Mouse (Mus musculus) hindbrain, embryonic 11.5 days (tissue): ENCODE data around the gene Ehbp1l1. TPM values are rescaled to one million over a fixed set of nuclear protein-coding genes. Genes with fewer than 3 reads are reported as not detected.

Experiments used
- ATAC-seq: fragments of 200-750 bp; cut with Nextera tagmentation; 2 replicates; pipeline ENCODE4 v1.8.0; 2017; ENCODE audit warnings: mild to moderate bottlenecking, moderate TSS enrichment, moderate library complexity; ENCODE audit not compliant: low FRiP score
- DNase-seq: peaks from one replicate; pipeline ENCODE4 v3.0.0-alpha.2; 2015; ENCODE audit warnings: low spot score
- H3K27ac ChIP-seq: fragments of 300-500 bp; sonication (generic); 2 replicates; pipeline ENCODE4 v1.5.1; 2014; ENCODE audit warnings: mild to moderate bottlenecking, low read depth, low read length
- H3K27me3 ChIP-seq: fragments of 300-500 bp; sonication (generic); 2 replicates; pipeline ENCODE4 v1.6.1; 2014; ENCODE audit warnings: mild to moderate bottlenecking, low read length, moderate library complexity, mixed read lengths; ENCODE audit not compliant: control insufficient read depth, insufficient read depth
- H3K36me3 ChIP-seq: fragments of 300-500 bp; sonication (generic); 2 replicates; pipeline ENCODE4 v1.6.1; 2014; ENCODE audit warnings: mild to moderate bottlenecking, low read length, moderate library complexity, mixed read lengths; ENCODE audit not compliant: control insufficient read depth, insufficient read depth
- H3K4me1 ChIP-seq: fragments of 300-500 bp; sonication (generic); replicated peaks from 2 replicates; pipeline ENCODE4 v1.6.1; 2014; ENCODE audit warnings: low read length, mixed read lengths; ENCODE audit not compliant: control insufficient read depth, insufficient read depth
- H3K4me2 ChIP-seq: fragments of 300-500 bp; sonication (generic); replicated peaks from 2 replicates; pipeline ENCODE4 v1.6.1; 2014; ENCODE audit warnings: mild to moderate bottlenecking, low read depth, low read length
- H3K4me3 ChIP-seq: fragments of 300-500 bp; sonication (generic); 2 replicates; pipeline ENCODE4 v1.5.1; 2014; ENCODE audit warnings: low read depth, low read length
- H3K9ac ChIP-seq: fragments of 300-500 bp; sonication (generic); 2 replicates; pipeline ENCODE4 v1.6.1; 2014; ENCODE audit warnings: low read depth, low read length
- H3K9me3 ChIP-seq: fragments of 300-500 bp; sonication (generic); 2 replicates; pipeline ENCODE4 v1.6.1; 2016; ENCODE audit warnings: low read length; ENCODE audit not compliant: control insufficient read depth
- WGBS: fragments of 180-500 bp; shearing (Covaris S2); extraction: QIAGEN DNeasy Blood & Tissue Kit; methylation state at CpG from one replicate; pipeline ENCODE4 v1.1.7; 2014; 5-methylcytosine and 5-hydroxymethylcytosine counted together
- polyA plus RNA-seq: library from polyadenylated mRNA; unstranded; fragments of >200 nt; fragmentation: Nextera tagmentation; extraction: Ambion mirVana; gene quantifications from 2 replicates; pipeline ENCODE4 v1.2.1, GENCODE M21; 2014

Ehbp1l1 gene
- polyA plus RNA-seq, 1 experiment from 2014 or later: 6.2 TPM

DNA sequence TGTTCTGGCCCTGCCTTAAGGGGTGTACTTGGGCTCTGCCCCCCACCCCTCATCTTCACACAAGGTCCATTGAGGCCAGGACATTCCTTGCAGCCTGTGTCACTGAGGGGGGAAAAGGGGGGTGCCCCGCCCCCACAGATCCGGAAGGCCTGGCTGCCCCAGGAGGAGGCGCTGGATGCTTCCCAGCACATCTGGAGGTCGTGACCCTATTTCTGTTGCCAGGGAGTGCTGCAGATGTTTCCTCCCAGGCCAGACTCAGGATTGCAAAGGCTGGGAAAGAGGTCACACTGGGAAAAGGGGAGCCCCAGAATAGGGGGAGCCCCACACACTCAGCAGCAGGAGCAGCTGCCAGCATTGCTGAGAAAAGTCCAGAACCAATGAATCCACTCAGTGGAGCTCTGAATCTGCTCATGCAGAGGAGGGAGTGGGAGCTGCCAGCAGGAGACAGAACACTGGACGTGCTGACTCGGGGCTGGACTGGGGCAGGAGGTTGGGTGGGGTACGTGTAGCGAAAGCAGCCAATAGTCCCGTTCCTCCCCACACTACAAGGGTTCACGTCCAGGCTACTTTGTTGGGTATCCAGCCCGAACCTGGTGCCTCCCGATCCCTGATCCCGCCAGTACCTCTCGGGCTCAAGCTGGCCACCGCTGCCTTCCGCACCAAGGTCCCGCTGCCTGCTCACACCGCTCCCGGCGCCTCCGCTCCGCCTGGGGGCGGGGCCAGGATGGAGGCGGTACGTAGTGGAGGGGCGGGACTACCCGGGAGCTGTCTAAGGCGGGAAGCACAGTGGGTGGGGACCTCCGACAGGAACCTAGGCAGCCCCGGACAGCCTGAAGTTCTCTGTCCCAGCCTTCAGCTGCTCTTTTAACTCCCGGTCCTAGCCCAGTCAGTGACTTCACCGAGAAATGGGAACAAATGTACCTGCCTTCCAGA, 62.9 kb downstream of the Ehbp1l1 start, which contains the start of gene Sipa1:
Gene Sipa1 (minus strand): TSS at position 727 of the 933 bp plus-strand sequence.
- under 1% methylated on average over 31 of the region's 32 CpGs for WGBS
- peak; percentile 92 for DNase-seq
- H3K27ac ChIP-seq: peak within 1 kb of the TSS; percentile 47

DNA sequence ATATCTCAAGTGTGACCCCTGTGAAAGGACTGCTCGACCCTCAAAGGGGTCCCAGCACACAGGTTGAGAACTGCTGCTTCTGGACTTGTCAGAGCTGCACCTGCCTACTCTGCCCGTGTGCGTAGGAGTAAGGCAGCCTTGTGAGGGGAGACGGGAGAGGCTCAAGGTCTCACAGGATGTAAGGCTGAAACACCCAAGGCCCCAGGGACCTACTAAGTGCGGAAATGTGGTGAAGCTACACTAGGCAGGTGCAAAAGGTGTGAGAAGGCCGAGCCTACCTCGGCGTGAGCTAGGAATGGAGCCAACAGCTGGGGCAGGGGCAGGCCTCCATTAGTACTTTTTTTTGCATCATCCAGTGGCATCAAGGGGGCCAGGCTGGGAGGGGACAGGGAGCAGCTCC, 63.8 kb downstream of the Ehbp1l1 start:
- Histone ChIP-seq H3K4me2 (peak overlapping the region; percentile 57), H3K27me3 (no peaks in the 10 kb centered on the region), H3K9me3 (no peaks in the 10 kb centered on the region), H3K4me3 (peak overlapping the region; percentile 40), H3K27ac (no peak overlapping the region), H3K4me1 (peaks cover 10% of the 10 kb centered on the region; the same call in 1 of the 2 replicates), H3K36me3 (0 out of 2 replicates have a peak, but pooled peaks cover 2% of the 10 kb centered on the region), H3K9ac (no peak overlapping the region)
- 76% methylated on average over 8 of the region's 8 CpGs for WGBS
- ATAC-seq (no peak), DNase-seq (no peak)

More for the DNA sequence above, 62.9 kb downstream of the Ehbp1l1 start, which contains the start of gene Sipa1:
- Histone ChIP-seq H3K4me1 (peaks cover 10% of the 10 kb centered on the region; the same call in 1 of the 2 replicates), H3K9ac (peak within 1 kb of the TSS; percentile 58), H3K4me2 (peak within 1 kb of the TSS; percentile 57), H3K27me3 (no peaks in the 10 kb centered on the region), H3K9me3 (no peaks in the 10 kb centered on the region), H3K36me3 (0 out of 2 replicates have a peak, but pooled peaks cover 2% of the 10 kb centered on the region), H3K4me3 (peak within 1 kb of the TSS; percentile 40)
- peak; percentile 89 for ATAC-seq

DNA sequence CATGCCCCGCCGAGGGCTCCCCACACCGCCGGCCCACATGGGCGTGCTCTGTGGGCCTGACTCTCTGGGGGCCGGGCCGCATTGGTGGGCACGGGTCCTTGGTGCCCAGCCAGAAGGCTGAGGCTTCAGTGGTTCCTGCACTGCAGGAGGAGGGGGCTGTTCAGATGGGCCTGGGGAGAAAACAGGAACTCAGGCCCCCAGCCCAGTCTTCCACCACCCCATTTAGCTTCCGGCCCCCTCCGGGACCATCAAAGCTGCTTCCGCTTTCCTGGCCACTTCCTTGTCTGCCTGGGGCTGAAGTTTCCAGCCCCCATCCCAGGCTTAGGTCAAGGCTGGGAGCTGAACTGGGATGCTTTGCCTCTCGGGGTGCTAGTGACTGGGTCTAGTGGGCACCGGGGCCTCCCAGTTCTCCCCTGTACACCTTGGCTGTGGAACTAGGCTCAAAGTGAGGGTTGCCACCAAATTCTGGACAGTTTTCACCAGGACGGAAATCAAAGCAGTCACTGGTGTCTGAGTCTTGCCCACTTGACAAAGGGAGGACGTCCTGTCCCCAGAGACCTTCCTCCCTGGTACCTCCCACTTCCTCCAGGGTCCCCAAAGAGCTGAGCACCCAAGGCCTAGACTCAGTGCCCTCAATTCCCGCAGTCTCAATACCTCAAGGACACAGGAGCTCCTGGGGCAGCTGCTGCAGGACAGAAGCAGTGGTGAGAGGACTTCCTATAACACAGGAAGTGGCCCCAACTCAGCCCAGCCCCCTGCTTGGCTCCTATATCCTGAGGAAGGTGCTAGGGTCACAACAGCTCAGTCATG, 65.0 kb downstream of the Ehbp1l1 start:
- H3K36me3 ChIP-seq: 0 out of 2 replicates have a peak, but pooled peaks cover 2% of the 10 kb centered on the region
- H3K4me2 ChIP-seq: no peak overlapping the region
- WGBS: 85% methylated on average over 14 of the region's 16 CpGs
- H3K27ac ChIP-seq: no peak overlapping the region
- H3K27me3 ChIP-seq: peaks cover 3% of the 10 kb centered on the region; the same call in 1 of the 2 replicates
- ATAC-seq: no peak
- no peak overlapping the region for H3K9ac ChIP-seq
- DNase-seq: no peak
- no peaks in the 10 kb centered on the region for H3K9me3 ChIP-seq
- H3K4me1 ChIP-seq: peaks cover 10% of the 10 kb centered on the region; the same call in 1 of the 2 replicates
- H3K4me3 ChIP-seq: no peak overlapping the region; the same call in 1 of the 2 replicates

Other genes starting within 250 kb of the Ehbp1l1 start
- 38.8 and 44.3 TPM in 2 replicates for gene Mus81, start 237.9 kb downstream of the Ehbp1l1 start, polyA plus RNA-seq
- 3,904 and 4,056 TPM in 2 replicates for gene Cfl1, start 235.9 kb downstream of the Ehbp1l1 start, polyA plus RNA-seq
- gene 1700020D05Rik, start 222.5 kb downstream of the Ehbp1l1 start, polyA plus RNA-seq: 0.34 TPM in 1 of 2 replicates, not detected in the other
- 21.2 and 22.2 TPM in 2 replicates for gene Snx32, start 215.8 kb downstream of the Ehbp1l1 start, polyA plus RNA-seq
- 0.40 and 0.52 TPM in 2 replicates for gene Ovol1, start 165.7 kb downstream of the Ehbp1l1 start, polyA plus RNA-seq
- gene Ap5b1, start 158.3 kb downstream of the Ehbp1l1 start, polyA plus RNA-seq: 1.4 and 1.5 TPM in 2 replicates
- gene Rnaseh2c, start 124.4 kb downstream of the Ehbp1l1 start, polyA plus RNA-seq: 143 and 148 TPM in 2 replicates
- 36.9 and 39.3 TPM in 2 replicates for gene Kat5, start 116.1 kb downstream of the Ehbp1l1 start, polyA plus RNA-seq
- 27.2 and 29.6 TPM in 2 replicates for gene Rela, start 88.8 kb downstream of the Ehbp1l1 start, polyA plus RNA-seq
- gene Sipa1, start 62.6 kb downstream of the Ehbp1l1 start, polyA plus RNA-seq: 7.8 and 8.2 TPM in 2 replicates
- 13.4 and 14.7 TPM in 2 replicates for gene Map3k11, start 37.6 kb downstream of the Ehbp1l1 start, polyA plus RNA-seq
- 22.9 and 23.1 TPM in 2 replicates for gene Pcnx3, start 37.4 kb downstream of the Ehbp1l1 start, polyA plus RNA-seq
- gene Kcnk7, start 21.9 kb downstream of the Ehbp1l1 start, polyA plus RNA-seq: 0.19 TPM in 1 of 2 replicates, not detected in the other
- 165 and 174 TPM in 2 replicates for gene Fam89b, start 3.3 kb upstream of the Ehbp1l1 start, polyA plus RNA-seq
- 3.5 and 3.8 TPM in 2 replicates for gene Ltbp3, start 14.6 kb upstream of the Ehbp1l1 start, polyA plus RNA-seq
- gene Scyl1, start 45.1 kb upstream of the Ehbp1l1 start, polyA plus RNA-seq: 47.2 and 55.7 TPM in 2 replicates
- 14.9 and 15.8 TPM in 2 replicates for gene Frmd8, start 149.0 kb upstream of the Ehbp1l1 start, polyA plus RNA-seq
- gene Slc25a45, start 151.5 kb upstream of the Ehbp1l1 start, polyA plus RNA-seq: 1.0 and 1.1 TPM in 2 replicates
- gene Tigd3, start 167.8 kb upstream of the Ehbp1l1 start, polyA plus RNA-seq: 7.0 and 7.5 TPM in 2 replicates
- 154 and 171 TPM in 2 replicates for gene Dpf2, start 186.7 kb upstream of the Ehbp1l1 start, polyA plus RNA-seq
- gene Cdc42ep2, start 198.5 kb upstream of the Ehbp1l1 start, polyA plus RNA-seq: 3.4 TPM in 2 replicates
- 67.7 and 68.3 TPM in 2 replicates for gene Pola2, start 237.9 kb upstream of the Ehbp1l1 start, polyA plus RNA-seq